Mouse (Mus musculus): ENCODE measurements around the gene Hist2h2be. TPM values are rescaled to one million over a fixed set of nuclear protein-coding genes. Genes with fewer than 3 reads are reported as not detected.

Hist2h2be gene
- total and polyA plus RNA-seq, 3 experiments: 0.33 to 2.7 (median 2.5) TPM

DNA sequence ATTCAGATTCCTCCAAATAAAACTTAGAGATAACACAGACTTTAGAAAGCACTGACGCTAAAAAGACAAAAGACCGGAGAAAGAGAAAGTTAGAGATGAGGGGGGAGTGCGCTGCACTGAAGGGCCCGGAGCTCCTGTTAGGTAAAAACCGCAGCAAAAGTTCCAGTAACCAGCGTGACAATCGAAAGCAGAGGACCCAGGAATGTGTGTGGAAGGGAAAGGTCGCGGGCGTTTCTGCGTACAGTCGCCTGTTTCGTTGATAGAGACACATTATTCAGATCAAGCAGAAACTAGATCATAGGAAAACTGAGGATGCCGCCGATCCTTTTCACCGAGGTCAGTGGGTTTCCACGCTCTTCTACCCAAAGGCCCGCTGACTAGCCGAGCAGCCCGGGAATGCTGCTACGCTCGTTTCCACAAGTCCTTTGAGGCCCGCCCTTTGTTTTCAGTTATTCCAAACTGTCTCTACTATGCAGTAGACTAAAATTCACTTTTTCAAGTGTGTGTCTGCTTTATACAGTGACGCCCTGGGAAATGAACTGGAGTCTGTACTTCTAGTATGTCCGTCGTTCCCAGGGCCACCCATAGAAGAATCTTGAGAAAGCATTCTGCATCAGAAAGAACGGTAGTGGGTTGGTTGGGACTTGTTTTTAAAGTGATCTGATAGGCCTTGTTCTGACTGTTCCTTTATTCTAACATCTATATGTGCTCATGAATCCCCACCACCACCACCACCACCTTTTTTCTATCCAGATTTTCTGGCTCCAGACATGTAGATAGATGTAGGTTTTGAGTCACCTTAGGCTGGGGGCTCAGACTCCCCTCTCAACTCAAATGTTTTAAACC, 42.9 kb downstream of the Hist2h2be start:
- TF ChIP-seq POLR2AphosphoS5 (IDR thresholded peaks at IDR 0.05; ENCODE audit: insufficient replicate concordance, low read depth, low read length) (no peak), CTCF (IDR thresholded peaks at IDR 0.05; ENCODE audit: low read depth, low read length) (no peak), GATA1 (IDR thresholded peaks at IDR 0.05; ENCODE audit: borderline replicate concordance, low read length) (no peak), TAL1 (conservative IDR thresholded peaks at IDR 0.05; ENCODE audit: low read depth, low read length) (no peak), GATA2 (IDR thresholded peaks at IDR 0.05; ENCODE audit: borderline replicate concordance, low read depth, low read length) (no peak)
- no peaks in the 10 kb centered on the region for H3K27me3 ChIP-seq (ENCODE audit: insufficient read depth, low read length)
- H3K9me3 ChIP-seq (replicated peaks): no peaks in the 10 kb centered on the region
- peak overlapping the region; percentile 75 for H3K4me3 ChIP-seq (ENCODE audit: low read depth, low read length)
- peaks cover 62% of the 10 kb centered on the region for H3K4me1 ChIP-seq (ENCODE audit: insufficient read depth, low read depth, low read length)
- ATAC-seq (ENCODE audit: extremely low read depth, insufficient number of reproducible peaks, low FRiP score, poor library complexity, severe bottlenecking) (no peak), DNase-seq (ENCODE audit: low spot score) (no peak)
- no peaks in the 10 kb centered on the region for H3K36me3 ChIP-seq (replicated peaks)

DNA sequence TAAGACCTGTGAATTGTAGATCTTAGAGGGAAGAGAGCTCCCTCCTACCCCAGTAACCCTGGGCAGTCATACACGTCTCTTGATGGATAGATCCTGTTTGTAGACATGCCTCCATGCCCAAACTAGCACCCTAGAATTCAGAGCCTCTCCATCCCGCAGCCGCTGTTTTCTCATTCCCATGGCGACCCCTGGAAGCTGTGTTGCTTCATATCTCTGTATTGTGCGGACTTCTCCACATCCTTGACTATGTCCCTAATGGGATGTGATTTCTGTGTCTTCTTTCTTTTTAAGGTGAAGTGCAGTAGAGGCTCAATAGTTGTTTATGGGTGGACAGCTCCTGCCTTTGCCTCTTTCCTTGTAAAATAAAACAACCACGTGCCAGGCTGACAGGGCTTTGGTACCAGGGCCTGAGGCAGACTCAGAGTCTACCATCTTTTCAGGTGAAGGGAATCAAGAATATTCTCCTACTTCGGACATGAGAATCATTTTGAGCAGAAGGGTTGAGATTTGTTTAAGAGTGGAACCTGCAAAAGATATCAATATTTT, 43.6 kb downstream of the Hist2h2be start:
- Histone ChIP-seq H3K4me1 (ENCODE audit: insufficient read depth, low read depth, low read length) (peaks cover 58% of the 10 kb centered on the region), H3K27me3 (ENCODE audit: insufficient read depth, low read length) (no peaks in the 10 kb centered on the region), H3K4me3 (ENCODE audit: low read depth, low read length) (peak overlapping the region; percentile 75; the same call in 1 of the 2 replicates), H3K36me3 (replicated peaks) (no peaks in the 10 kb centered on the region), H3K9me3 (replicated peaks) (no peaks in the 10 kb centered on the region)
- DNase-seq (ENCODE audit: low spot score) (no peak), ATAC-seq (ENCODE audit: extremely low read depth, insufficient number of reproducible peaks, low FRiP score, poor library complexity, severe bottlenecking) (no peak)
- no peak for TF ChIP-seq GATA1 (IDR thresholded peaks at IDR 0.05; ENCODE audit: borderline replicate concordance, low read length)
- TF ChIP-seq TAL1 (conservative IDR thresholded peaks at IDR 0.05; ENCODE audit: low read depth, low read length): no peak
- TF ChIP-seq CTCF (IDR thresholded peaks at IDR 0.05; ENCODE audit: low read depth, low read length): no peak
- no peak for TF ChIP-seq GATA2 (IDR thresholded peaks at IDR 0.05; ENCODE audit: borderline replicate concordance, low read depth, low read length)
- no peak for TF ChIP-seq POLR2AphosphoS5 (IDR thresholded peaks at IDR 0.05; ENCODE audit: insufficient replicate concordance, low read depth, low read length)

- Histone ChIP-seq H3K36me3 (replicated peaks) (no peaks in the 10 kb centered on the region), H3K4me3 (ENCODE audit: low read depth, low read length) (no peak overlapping the region), H3K27me3 (ENCODE audit: insufficient read depth, low read length) (no peaks in the 10 kb centered on the region), H3K9me3 (replicated peaks) (no peaks in the 10 kb centered on the region), H3K4me1 (ENCODE audit: insufficient read depth, low read depth, low read length) (peaks cover 51% of the 10 kb centered on the region)
- TF ChIP-seq TAL1 (conservative IDR thresholded peaks at IDR 0.05; ENCODE audit: low read depth, low read length) (no peak), GATA1 (IDR thresholded peaks at IDR 0.05; ENCODE audit: borderline replicate concordance, low read length) (no peak), CTCF (IDR thresholded peaks at IDR 0.05; ENCODE audit: low read depth, low read length) (no peak), GATA2 (IDR thresholded peaks at IDR 0.05; ENCODE audit: borderline replicate concordance, low read depth, low read length) (no peak), POLR2AphosphoS5 (IDR thresholded peaks at IDR 0.05; ENCODE audit: insufficient replicate concordance, low read depth, low read length) (no peak)
- ATAC-seq (ENCODE audit: extremely low read depth, insufficient number of reproducible peaks, low FRiP score, poor library complexity, severe bottlenecking) (no peak), DNase-seq (ENCODE audit: low spot score) (no peak)
These were observed 45.3 kb downstream of the Hist2h2be start for GRCm38 (mm10) chr3:96266132-96266710.

DNA sequence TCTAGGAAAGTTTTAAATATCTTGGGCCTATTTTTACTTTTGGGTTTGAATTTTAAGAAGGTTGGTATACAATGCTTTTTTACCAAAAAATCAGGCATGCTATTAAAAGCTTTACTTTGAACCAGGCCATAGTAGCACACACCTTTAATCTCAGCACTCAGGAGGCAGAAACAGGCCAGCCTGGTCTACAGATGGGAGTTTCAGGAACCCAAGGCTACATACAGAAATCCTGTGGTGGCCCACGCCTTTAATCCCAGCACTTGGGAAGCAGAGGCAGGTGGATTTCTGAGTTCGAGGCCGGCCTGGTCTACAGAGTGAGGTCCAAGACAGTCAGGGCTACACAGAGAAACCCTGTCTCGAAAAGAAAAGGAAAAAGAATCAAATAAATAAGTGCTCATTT, 46.6 kb downstream of the Hist2h2be start:
- TF ChIP-seq POLR2AphosphoS5 (IDR thresholded peaks at IDR 0.05; ENCODE audit: insufficient replicate concordance, low read depth, low read length) (no peak), TAL1 (conservative IDR thresholded peaks at IDR 0.05; ENCODE audit: low read depth, low read length) (no peak), CTCF (IDR thresholded peaks at IDR 0.05; ENCODE audit: low read depth, low read length) (no peak), GATA1 (IDR thresholded peaks at IDR 0.05; ENCODE audit: borderline replicate concordance, low read length) (no peak), GATA2 (IDR thresholded peaks at IDR 0.05; ENCODE audit: borderline replicate concordance, low read depth, low read length) (no peak)
- ATAC-seq (ENCODE audit: extremely low read depth, insufficient number of reproducible peaks, low FRiP score, poor library complexity, severe bottlenecking) (no peak), DNase-seq (ENCODE audit: low spot score) (no peak)
- Histone ChIP-seq H3K27me3 (ENCODE audit: insufficient read depth, low read length) (no peaks in the 10 kb centered on the region), H3K36me3 (replicated peaks) (no peaks in the 10 kb centered on the region), H3K4me3 (ENCODE audit: low read depth, low read length) (no peak overlapping the region), H3K9me3 (replicated peaks) (no peaks in the 10 kb centered on the region), H3K4me1 (ENCODE audit: insufficient read depth, low read depth, low read length) (peaks cover 39% of the 10 kb centered on the region)

GRCm38 (mm10) chr3:96268051-96268775, 47.3 kb downstream of the Hist2h2be start, which contains the start of gene Hist2h3b:
Hist2h3b (plus strand) TSS chr3:96268654.
- ATAC-seq (ENCODE audit: extremely low read depth, insufficient number of reproducible peaks, low FRiP score, poor library complexity, severe bottlenecking) (peak; percentile 41), DNase-seq (ENCODE audit: low spot score) (peak; percentile 58)
- Histone ChIP-seq H3K36me3 (replicated peaks) (no peaks in the 10 kb centered on the region), H3K4me1 (ENCODE audit: insufficient read depth, low read depth, low read length) (peaks cover 33% of the 10 kb centered on the region), H3K9me3 (replicated peaks) (no peaks in the 10 kb centered on the region), H3K4me3 (ENCODE audit: low read depth, low read length) (peak within 1 kb of the TSS; percentile 72), H3K27me3 (ENCODE audit: insufficient read depth, low read length) (no peaks in the 10 kb centered on the region)
- no peak for TF ChIP-seq CTCF (IDR thresholded peaks at IDR 0.05; ENCODE audit: low read depth, low read length)
- no peak for TF ChIP-seq TAL1 (conservative IDR thresholded peaks at IDR 0.05; ENCODE audit: low read depth, low read length)

Measured in G1E (cell line).